Mouse (Mus musculus) neural tube, embryonic 15.5 days (tissue): ENCODE measurements at regions not wholly inside any gene's neighbourhood (a gene's known extent, or its start where the extent isn't known, plus 50 kb on each side); places are given as distances from the start of the nearest gene placed in this dataset.

Source experiments
- ATAC-seq: fragments of 200-750 bp; cut with Nextera tagmentation; 2 replicates; pipeline ENCODE4 v1.8.0; 2017; ENCODE audit warnings: mild to moderate bottlenecking, moderate TSS enrichment, moderate library complexity; ENCODE audit not compliant: low FRiP score
- H3K27ac ChIP-seq: fragments of 300-500 bp; sonication (generic); replicated peaks from 2 replicates; pipeline ENCODE4 v1.5.1; 2015; ENCODE audit warnings: mild to moderate bottlenecking, inconsistent platforms
- H3K27me3 ChIP-seq: fragments of 300-500 bp; sonication (generic); replicated peaks from 2 replicates; pipeline ENCODE4 v1.6.1; 2015; ENCODE audit warnings: inconsistent platforms
- H3K36me3 ChIP-seq: fragments of 300-500 bp; sonication (generic); 2 replicates; pipeline ENCODE4 v1.6.1; 2015; ENCODE audit warnings: inconsistent platforms
- H3K4me1 ChIP-seq: fragments of 300-500 bp; sonication (generic); 2 replicates; pipeline ENCODE4 v1.6.1; 2015; ENCODE audit warnings: inconsistent platforms
- H3K4me2 ChIP-seq: fragments of 300-500 bp; sonication (generic); 2 replicates; pipeline ENCODE4 v1.6.1; 2015; ENCODE audit warnings: inconsistent platforms, mild to moderate bottlenecking, moderate library complexity
- H3K4me3 ChIP-seq: fragments of 300-500 bp; sonication (generic); replicated peaks from 2 replicates; pipeline ENCODE4 v1.5.1; 2015; ENCODE audit warnings: mild to moderate bottlenecking, inconsistent platforms
- H3K9ac ChIP-seq: fragments of 300-500 bp; sonication (generic); replicated peaks from 2 replicates; pipeline ENCODE4 v1.6.1; 2015; ENCODE audit warnings: mild to moderate bottlenecking, inconsistent platforms
- H3K9me3 ChIP-seq: fragments of 300-500 bp; sonication (generic); replicated peaks from 2 replicates; pipeline ENCODE4 v1.6.1; 2016; ENCODE audit warnings: inconsistent platforms
- WGBS: fragments of 180-500 bp; shearing (Covaris S2); methylation state at CpG from one replicate; pipeline ENCODE4 v1.1.7; 2015; ENCODE audit warnings: mixed read lengths; 5-methylcytosine and 5-hydroxymethylcytosine counted together

GRCm38 (mm10) chr13:59358421-59358820, 226.6 kb downstream of the Agtpbp1 start:
- Histone ChIP-seq H3K27ac (no peak overlapping the region), H3K9ac (no peak overlapping the region), H3K9me3 (no peaks in the 10 kb centered on the region), H3K4me2 (no peak overlapping the region), H3K27me3 (no peaks in the 10 kb centered on the region; the same call in 1 of the 2 replicates), H3K4me3 (no peak overlapping the region), H3K36me3 (no peaks in the 10 kb centered on the region), H3K4me1 (peaks cover 6% of the 10 kb centered on the region; the same call in 1 of the 2 replicates)
- ATAC-seq = no peak
- 81% methylated on average over 3 of the region's 3 CpGs for WGBS

- no peaks in the 10 kb centered on the region; the same call in 1 of the 2 replicates for H3K27me3 ChIP-seq
- 52% methylated on average over 6 of the region's 6 CpGs for WGBS
- no peak for ATAC-seq
- H3K9ac ChIP-seq = no peak overlapping the region
- H3K4me3 ChIP-seq = no peak overlapping the region
- H3K4me1 ChIP-seq = peaks cover 11% of the 10 kb centered on the region
- no peak overlapping the region for H3K4me2 ChIP-seq
- H3K9me3 ChIP-seq = no peaks in the 10 kb centered on the region
- peak overlapping the region; percentile 64 for H3K27ac ChIP-seq
- no peaks in the 10 kb centered on the region for H3K36me3 ChIP-seq
Observed at GRCm38 (mm10) chr13:59351461-59351860, 233.6 kb downstream of the Agtpbp1 start.

GRCm38 (mm10) chr13:59350613-59351150, 234.3 kb downstream of the Agtpbp1 start:
- Histone ChIP-seq H3K27me3 (no peaks in the 10 kb centered on the region; the same call in 1 of the 2 replicates), H3K4me1 (peaks cover 11% of the 10 kb centered on the region), H3K27ac (peak overlapping the region; percentile 64), H3K36me3 (no peaks in the 10 kb centered on the region), H3K4me2 (no peak overlapping the region), H3K9ac (no peak overlapping the region), H3K4me3 (no peak overlapping the region), H3K9me3 (no peaks in the 10 kb centered on the region)
- WGBS = 18% methylated on average over 7 of the region's 7 CpGs
- 0 out of 2 replicates have a peak, but pooled peaks have one; percentile 14 for ATAC-seq

DNA sequence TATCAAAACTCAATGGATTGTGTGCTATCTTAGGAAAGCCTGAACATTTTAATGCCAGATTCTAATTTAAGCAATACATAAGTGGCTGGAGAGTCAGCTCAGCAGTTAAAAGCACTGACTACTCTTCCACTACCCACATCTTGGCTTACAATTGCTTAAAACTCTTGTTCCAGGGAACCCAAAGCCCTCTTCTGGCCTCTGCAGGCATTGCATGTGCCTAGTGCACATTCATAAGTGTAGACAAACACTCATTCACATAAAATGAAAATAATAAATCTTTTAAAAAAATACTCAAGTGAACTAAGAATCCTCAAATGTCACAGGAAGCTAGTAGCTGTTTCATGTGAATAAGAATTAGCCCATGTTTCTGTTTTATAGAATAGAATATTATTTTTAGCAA, 236.5 kb downstream of the Agtpbp1 start:
- H3K9me3 ChIP-seq = no peaks in the 10 kb centered on the region
- H3K36me3 ChIP-seq = no peaks in the 10 kb centered on the region
- H3K27ac ChIP-seq = no peak overlapping the region
- H3K4me1 ChIP-seq = peaks cover 11% of the 10 kb centered on the region
- H3K4me2 ChIP-seq = no peak overlapping the region
- H3K27me3 ChIP-seq = no peaks in the 10 kb centered on the region
- ATAC-seq = no peak
- no peak overlapping the region for H3K9ac ChIP-seq
- no peak overlapping the region for H3K4me3 ChIP-seq

DNA sequence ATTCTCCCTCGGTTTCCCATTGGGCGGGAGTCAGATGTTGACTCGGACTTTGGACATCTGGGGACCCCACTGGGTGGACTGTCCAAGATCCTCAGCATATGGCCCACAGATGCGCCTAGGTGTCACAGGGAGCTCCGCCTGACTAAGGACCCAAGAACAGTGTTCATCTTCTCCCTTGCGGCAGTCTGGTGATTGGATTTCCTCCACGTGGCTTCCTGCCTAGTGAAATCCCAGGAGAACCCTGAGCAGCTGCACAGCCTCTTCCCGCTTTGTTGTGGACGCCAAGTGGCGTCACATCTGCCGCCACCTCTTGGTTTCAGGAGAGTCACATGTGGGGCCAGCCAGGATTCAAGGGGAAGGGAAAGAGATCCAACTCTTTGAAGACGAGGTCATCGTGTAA, 243.2 kb downstream of the Agtpbp1 start:
- Histone ChIP-seq H3K27ac (no peak overlapping the region), H3K36me3 (no peaks in the 10 kb centered on the region), H3K4me1 (no peaks in the 10 kb centered on the region), H3K4me3 (no peak overlapping the region), H3K9ac (no peak overlapping the region), H3K9me3 (no peaks in the 10 kb centered on the region), H3K4me2 (no peak overlapping the region), H3K27me3 (no peaks in the 10 kb centered on the region)
- no peak for ATAC-seq
- 83% methylated on average over 13 of the region's 13 CpGs for WGBS

DNA sequence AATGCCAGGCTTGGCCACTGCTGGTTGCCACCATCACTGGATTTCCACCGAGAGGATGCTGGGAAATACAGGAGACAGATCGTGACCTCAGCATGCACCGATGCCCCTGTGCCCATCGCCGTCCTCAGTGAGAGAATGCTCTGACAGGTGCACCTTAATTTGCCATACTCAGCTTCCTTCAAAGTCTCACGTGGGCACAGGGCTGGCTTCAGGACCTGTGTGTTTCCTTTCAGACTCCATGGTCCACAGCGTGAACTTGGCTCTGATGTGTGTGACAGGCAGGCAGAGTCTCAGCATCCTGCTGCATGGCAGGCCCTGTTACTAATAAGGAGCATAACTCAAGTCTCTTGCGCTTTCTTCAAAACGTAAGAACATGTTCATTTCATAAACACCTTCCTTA, 246.6 kb downstream of the Agtpbp1 start:
- no peaks in the 10 kb centered on the region for H3K27me3 ChIP-seq
- no peak overlapping the region for H3K4me3 ChIP-seq
- no peaks in the 10 kb centered on the region for H3K4me1 ChIP-seq
- 93% methylated on average over 9 of the region's 9 CpGs for WGBS
- no peaks in the 10 kb centered on the region for H3K9me3 ChIP-seq
- H3K27ac ChIP-seq = no peak overlapping the region
- ATAC-seq = no peak
- no peaks in the 10 kb centered on the region for H3K36me3 ChIP-seq
- no peak overlapping the region for H3K9ac ChIP-seq
- H3K4me2 ChIP-seq = no peak overlapping the region

- Histone ChIP-seq H3K27ac (0 out of 2 replicates have a peak overlapping the region, but pooled peaks have one; percentile 28), H3K4me3 (no peak overlapping the region), H3K36me3 (no peaks in the 10 kb centered on the region), H3K9me3 (no peaks in the 10 kb centered on the region), H3K4me2 (no peak overlapping the region), H3K9ac (no peak overlapping the region), H3K4me1 (0 out of 2 replicates have a peak, but pooled peaks cover 3% of the 10 kb centered on the region), H3K27me3 (no peaks in the 10 kb centered on the region)
- ATAC-seq = peak; percentile 53; the same call in 1 of the 2 replicates
- WGBS = 40% methylated on average over 3 of the region's 3 CpGs
Observed at GRCm38 (mm10) chr13:59323933-59324332, 261.1 kb downstream of the Agtpbp1 start.

GRCm38 (mm10) chr13:59323441-59323840, 261.6 kb downstream of the Agtpbp1 start:
- no peak overlapping the region for H3K9ac ChIP-seq
- no peaks in the 10 kb centered on the region for H3K27me3 ChIP-seq
- no peaks in the 10 kb centered on the region for H3K36me3 ChIP-seq
- H3K9me3 ChIP-seq = no peaks in the 10 kb centered on the region
- 46% methylated on average over 5 of the region's 5 CpGs for WGBS
- no peak overlapping the region for H3K4me2 ChIP-seq
- no peak overlapping the region for H3K4me3 ChIP-seq
- 0 out of 2 replicates have a peak, but pooled peaks cover 3% of the 10 kb centered on the region for H3K4me1 ChIP-seq
- H3K27ac ChIP-seq = no peak overlapping the region
- no peak for ATAC-seq

DNA sequence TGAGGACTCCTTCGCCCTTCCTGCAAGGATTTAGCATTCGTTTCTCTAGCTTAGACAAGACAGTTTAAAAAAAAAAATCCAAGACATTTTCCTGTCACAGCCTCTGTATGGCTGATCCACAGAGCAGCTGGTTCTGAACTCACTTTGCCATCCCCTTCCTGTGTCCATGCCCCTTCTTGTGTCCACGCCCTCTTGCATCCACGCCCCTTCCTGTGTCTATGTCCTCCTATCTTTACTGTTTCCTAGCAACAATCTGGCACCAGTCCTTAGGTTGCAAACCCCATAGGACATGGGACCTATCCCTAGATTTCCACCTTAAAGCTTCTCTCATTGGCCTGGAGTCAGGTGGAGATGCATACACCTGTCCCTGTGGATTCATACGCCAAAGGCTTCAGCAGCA, 264.8 kb downstream of the Agtpbp1 start:
- no peaks in the 10 kb centered on the region for H3K9me3 ChIP-seq
- 94% methylated on average over 5 of the region's 5 CpGs for WGBS
- H3K9ac ChIP-seq = no peak overlapping the region
- H3K27ac ChIP-seq = no peak overlapping the region
- H3K4me3 ChIP-seq = no peak overlapping the region
- no peaks in the 10 kb centered on the region for H3K36me3 ChIP-seq
- H3K27me3 ChIP-seq = no peaks in the 10 kb centered on the region
- no peak overlapping the region for H3K4me2 ChIP-seq
- ATAC-seq = no peak
- H3K4me1 ChIP-seq = peaks cover 3% of the 10 kb centered on the region; the same call in 1 of the 2 replicates

GRCm38 (mm10) chr13:59317458-59318005, 267.5 kb downstream of the Agtpbp1 start:
- WGBS = 53% methylated on average over 16 of the region's 16 CpGs
- H3K27me3 ChIP-seq = no peaks in the 10 kb centered on the region

GRCm38 (mm10) chr13:59315811-59316210, 269.2 kb downstream of the Agtpbp1 start:
- Histone ChIP-seq H3K27me3 (no peaks in the 10 kb centered on the region), H3K4me1 (no peaks in the 10 kb centered on the region; the same call in 1 of the 2 replicates), H3K4me3 (no peak overlapping the region), H3K4me2 (no peak overlapping the region), H3K27ac (no peak overlapping the region), H3K36me3 (no peaks in the 10 kb centered on the region), H3K9me3 (no peaks in the 10 kb centered on the region), H3K9ac (no peak overlapping the region)
- no peak for ATAC-seq
- WGBS = 59% methylated on average over 3 of the region's 3 CpGs

More at GRCm38 (mm10) chr13:59317458-59318005, 267.5 kb downstream of the Agtpbp1 start:
- no peak overlapping the region for H3K4me3 ChIP-seq
- ATAC-seq = no peak
- no peak overlapping the region for H3K27ac ChIP-seq
- H3K36me3 ChIP-seq = no peaks in the 10 kb centered on the region
- no peak overlapping the region for H3K4me2 ChIP-seq
- no peaks in the 10 kb centered on the region for H3K9me3 ChIP-seq
- H3K4me1 ChIP-seq = no peaks in the 10 kb centered on the region; the same call in 1 of the 2 replicates
- H3K9ac ChIP-seq = no peak overlapping the region

DNA sequence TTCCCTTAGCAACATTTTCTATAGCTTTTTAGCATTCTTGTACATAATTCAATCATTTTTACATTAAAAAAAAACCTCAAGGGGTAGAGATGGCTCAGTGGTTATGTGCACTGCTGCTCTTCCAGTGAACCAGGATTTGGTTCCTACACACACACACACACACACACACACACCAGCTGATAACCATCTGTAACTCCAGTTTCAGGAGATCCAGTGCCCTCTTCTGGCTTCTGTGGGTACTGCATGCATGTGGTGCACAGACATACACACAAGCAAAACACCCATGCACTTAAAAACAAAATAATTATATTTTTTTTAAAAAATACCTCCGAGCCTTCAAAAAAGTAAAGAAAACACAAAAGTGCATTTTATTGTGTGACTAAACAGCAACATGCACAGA, 270.6 kb downstream of the Agtpbp1 start:
- H3K36me3 ChIP-seq = no peaks in the 10 kb centered on the region
- ATAC-seq = no peak
- 67% methylated on average over 1 of the region's 1 CpGs for WGBS

More for the DNA sequence above, 270.6 kb downstream of the Agtpbp1 start:
- no peak overlapping the region for H3K27ac ChIP-seq
- H3K4me3 ChIP-seq = no peak overlapping the region
- H3K4me2 ChIP-seq = no peak overlapping the region
- no peaks in the 10 kb centered on the region for H3K9me3 ChIP-seq
- no peaks in the 10 kb centered on the region for H3K27me3 ChIP-seq
- no peak overlapping the region for H3K9ac ChIP-seq
- no peaks in the 10 kb centered on the region; the same call in 1 of the 2 replicates for H3K4me1 ChIP-seq
